Mouse (Mus musculus) forebrain, postnatal 0 days (tissue): Measurements from ENCODE around the gene Rac3. TPM values are rescaled to one million over a fixed set of nuclear protein-coding genes. Genes with fewer than 3 reads are reported as not detected.

Experiments
- ATAC-seq: fragments of 200-750 bp; cut with Nextera tagmentation; 2 replicates; pipeline ENCODE4 v1.8.0; 2017; ENCODE audit warnings: mild to moderate bottlenecking, moderate library complexity
- DNase-seq: peaks from one replicate; pipeline ENCODE4 v3.0.0-alpha.2; 2015
- H3K27ac ChIP-seq: fragments of 300-500 bp; sonication (generic); 2 replicates; pipeline ENCODE4 v1.5.1; 2014; ENCODE audit warnings: low read depth, mild to moderate bottlenecking, antibody characterized with exemption, low read length, moderate library complexity, mixed read lengths
- H3K27me3 ChIP-seq: fragments of 300-500 bp; sonication (generic); 2 replicates; pipeline ENCODE4 v1.6.1; 2014; ENCODE audit warnings: mild to moderate bottlenecking, low read length, mixed read lengths; ENCODE audit not compliant: insufficient read depth
- H3K36me3 ChIP-seq: fragments of 300-500 bp; sonication (generic); 2 replicates; pipeline ENCODE4 v1.6.1; 2014; ENCODE audit warnings: mild to moderate bottlenecking, moderate library complexity; ENCODE audit not compliant: insufficient read depth
- H3K4me1 ChIP-seq: fragments of 300-500 bp; sonication (generic); 2 replicates; pipeline ENCODE4 v1.6.1; 2014; ENCODE audit warnings: antibody characterized with exemption; ENCODE audit not compliant: insufficient read depth
- H3K4me2 ChIP-seq: fragments of 300-500 bp; sonication (generic); 2 replicates; pipeline ENCODE4 v1.6.1; 2014; ENCODE audit warnings: low read depth, mild to moderate bottlenecking, moderate library complexity
- H3K4me3 ChIP-seq: fragments of 300-500 bp; sonication (generic); 2 replicates; pipeline ENCODE4 v1.5.1; 2014; ENCODE audit warnings: low read depth, low read length, mixed read lengths
- H3K9ac ChIP-seq: fragments of 300-500 bp; sonication (generic); 2 replicates; pipeline ENCODE4 v1.6.1; 2014; ENCODE audit warnings: mild to moderate bottlenecking
- H3K9me3 ChIP-seq: fragments of 300-500 bp; sonication (generic); 2 replicates; pipeline ENCODE4 v1.6.1; 2016; ENCODE audit warnings: low read length
- CTCF ChIP-seq: sonication (generic); IDR thresholded peaks from 2 replicates; pipeline ENCODE4 v1.5.1; 2016; ENCODE audit warnings: antibody characterized with exemption, control low read depth, low read depth
- WGBS: fragments of 180-500 bp; shearing (Covaris S2); extraction: QIAGEN DNeasy Blood & Tissue Kit; methylation state at CpG from one replicate; pipeline ENCODE4 v1.1.7; 2014; 5-methylcytosine and 5-hydroxymethylcytosine counted together
- polyA plus RNA-seq: library from polyadenylated mRNA; unstranded; fragments of >200 nt; fragmentation: Nextera tagmentation; extraction: Ambion mirVana; gene quantifications from 2 replicates; pipeline ENCODE4 v1.2.1, GENCODE M21; 2015
- total RNA-seq: library from RNA; depleted of rRNA; stranded (reverse); fragments of >200 nt; gene quantifications from 2 replicates; pipeline ENCODE4 v1.2.3, GENCODE M21; 2014

The Rac3 gene
- total and polyA plus RNA-seq, 2 experiments from 2014 or later = 598 to 681 TPM

GRCm38 (mm10) chr11:120722067-120722630 lies 879 bp downstream of the Rac3 start:
- peak overlapping the region; percentile 71 for H3K4me3 ChIP-seq
- peak overlapping the region; percentile 74 for H3K9ac ChIP-seq
- no peaks in the 10 kb centered on the region for H3K9me3 ChIP-seq
- WGBS = 18% methylated on average over 21 of the region's 21 CpGs
- peaks cover 36% of the 10 kb centered on the region for H3K36me3 ChIP-seq
- no peak for DNase-seq
- H3K4me2 ChIP-seq = peak overlapping the region; percentile 91
- ATAC-seq = peak; percentile 17
- peak; percentile 21 for TF ChIP-seq CTCF
- H3K4me1 ChIP-seq = no peaks in the 10 kb centered on the region; the same call in 1 of the 2 replicates
- H3K27ac ChIP-seq = no peak overlapping the region
- no peaks in the 10 kb centered on the region for H3K27me3 ChIP-seq

GRCm38 (mm10) chr11:120722761-120723382 lies 1.6 kb downstream of the Rac3 start:
- H3K9ac ChIP-seq = peak overlapping the region; percentile 74; the same call in 1 of the 2 replicates
- TF ChIP-seq CTCF = no peak
- 88% methylated on average over 11 of the region's 11 CpGs for WGBS

GRCm38 (mm10) chr11:120723509-120723908 lies 2.2 kb downstream of the Rac3 start:
- Histone ChIP-seq H3K4me1 (no peaks in the 10 kb centered on the region; the same call in 1 of the 2 replicates), H3K27ac (no peak overlapping the region), H3K4me3 (no peak overlapping the region), H3K9me3 (no peaks in the 10 kb centered on the region), H3K4me2 (no peak overlapping the region), H3K36me3 (peaks cover 23% of the 10 kb centered on the region), H3K9ac (no peak overlapping the region), H3K27me3 (no peaks in the 10 kb centered on the region)
- no peak for ATAC-seq
- no peak for DNase-seq
- no peak for TF ChIP-seq CTCF
- WGBS = 85% methylated on average over 7 of the region's 7 CpGs

More at GRCm38 (mm10) chr11:120722761-120723382, 1.6 kb downstream of the Rac3 start:
- peaks cover 29% of the 10 kb centered on the region for H3K36me3 ChIP-seq
- peak overlapping the region; percentile 71 for H3K4me3 ChIP-seq
- H3K4me2 ChIP-seq = peak overlapping the region; percentile 91
- ATAC-seq (no peak), DNase-seq (no peak)
- H3K27me3 ChIP-seq = no peaks in the 10 kb centered on the region
- H3K27ac ChIP-seq = no peak overlapping the region
- H3K9me3 ChIP-seq = no peaks in the 10 kb centered on the region
- H3K4me1 ChIP-seq = no peaks in the 10 kb centered on the region; the same call in 1 of the 2 replicates

GRCm38 (mm10) chr11:120726243-120727168 lies 5.2 kb downstream of the Rac3 start:
- no peak overlapping the region for H3K27ac ChIP-seq
- H3K4me2 ChIP-seq = peak overlapping the region; percentile 72
- H3K4me3 ChIP-seq = peak overlapping the region; percentile 39
- no peak for DNase-seq
- H3K27me3 ChIP-seq = no peaks in the 10 kb centered on the region
- peak; percentile 12; the same call in 1 of the 2 replicates for ATAC-seq
- H3K36me3 ChIP-seq = peaks cover 11% of the 10 kb centered on the region; the same call in 1 of the 2 replicates
- TF ChIP-seq CTCF = no peak
- H3K9ac ChIP-seq = peak overlapping the region; percentile 45
- H3K4me1 ChIP-seq = no peaks in the 10 kb centered on the region
- H3K9me3 ChIP-seq = no peaks in the 10 kb centered on the region
- WGBS = 19% methylated on average over 36 of the region's 36 CpGs

- Histone ChIP-seq H3K27ac (no peak within 1 kb of the TSS), H3K4me3 (peak within 1 kb of the TSS; percentile 39), H3K27me3 (no peaks in the 10 kb centered on the region), H3K9ac (peak within 1 kb of the TSS; percentile 45), H3K4me2 (peak within 1 kb of the TSS; percentile 72), H3K4me1 (no peaks in the 10 kb centered on the region), H3K9me3 (no peaks in the 10 kb centered on the region), H3K36me3 (peaks cover 11% of the 10 kb centered on the region; the same call in 1 of the 2 replicates)
- DNase-seq = peak; percentile 54
- WGBS = 0% methylated on average over 14 of the region's 14 CpGs
- 0 out of 2 replicates have a peak, but pooled peaks have one; percentile 19 for TF ChIP-seq CTCF
- peak; percentile 91 for ATAC-seq
These were observed 5.9 kb downstream of the Rac3 start, which contains the start of gene Dcxr for GRCm38 (mm10) chr11:120727169-120727527. TSS of gene Dcxr (minus strand) at chr11:120727281.

GRCm38 (mm10) chr11:120727564-120727963 lies 6.3 kb downstream of the Rac3 start:
- no peak for DNase-seq
- Histone ChIP-seq H3K9me3 (no peaks in the 10 kb centered on the region), H3K27me3 (no peaks in the 10 kb centered on the region), H3K36me3 (peaks cover 11% of the 10 kb centered on the region; the same call in 1 of the 2 replicates), H3K27ac (no peak overlapping the region), H3K4me1 (no peaks in the 10 kb centered on the region), H3K4me2 (no peak overlapping the region), H3K9ac (no peak overlapping the region), H3K4me3 (no peak overlapping the region)
- no peak for TF ChIP-seq CTCF
- 58% methylated on average over 12 of the region's 12 CpGs for WGBS
- ATAC-seq = no peak
